Mouse (Mus musculus) MEL (cell line): ENCODE measurements around the gene Fam178b. TPM values are rescaled to one million over a fixed set of nuclear protein-coding genes. Genes with fewer than 3 reads are reported as not detected.

Experiments used
- DNase-seq: peaks from one replicate; pipeline ENCODE4 v3.0.0; 2011; ENCODE audit warnings: low read depth, low spot score
- H3K27ac ChIP-seq: 2 replicates; pipeline ENCODE4 v1.5.1; 2012; ENCODE audit warnings: low read depth, mild to moderate bottlenecking, control low read depth, low read length, moderate library complexity; ENCODE audit not compliant: control insufficient read depth
- H3K27me3 ChIP-seq, 2 experiments: fragments of 150-350 bp in 1 of 2; sonication (generic) in 1 of 2; 2 replicates each; pipeline ENCODE4 v1.6.1; 2012; ENCODE audit warnings: low read length in 2 of 2, mild to moderate bottlenecking in 2 of 2, improper control_type of control experiment in 1 of 2, moderate library complexity in 1 of 2; ENCODE audit not compliant: insufficient read depth in 2 of 2, control insufficient read depth in 1 of 2
- H3K36me3 ChIP-seq, 2 experiments: 2 replicates each; pipeline ENCODE4 v1.6.1; 2012 to 2014; ENCODE audit warnings: low read length in 2 of 2, improper control_type of control experiment in 1 of 2, inconsistent platforms in 1 of 2, mild to moderate bottlenecking in 1 of 2; ENCODE audit not compliant: insufficient read depth in 2 of 2, control insufficient read depth in 1 of 2
- H3K4me1 ChIP-seq, 2 experiments: fragments of 150-350 bp in 1 of 2; sonication (generic) in 1 of 2; 2 replicates each; pipeline ENCODE4 v1.6.1; 2012; ENCODE audit warnings: low read length in 2 of 2, improper control_type of control experiment in 1 of 2, mild to moderate bottlenecking in 1 of 2; ENCODE audit not compliant: insufficient read depth in 2 of 2, control insufficient read depth in 1 of 2
- H3K4me3 ChIP-seq, 2 experiments: fragments of 150-350 bp in 1 of 2; sonication (generic) in 1 of 2; 2 replicates each; pipeline ENCODE4 v1.5.1; 2012; ENCODE audit warnings: low read depth in 2 of 2, low read length in 2 of 2, mild to moderate bottlenecking in 2 of 2, moderate library complexity in 2 of 2, control low read depth in 1 of 2, improper control_type of control experiment in 1 of 2; ENCODE audit not compliant: control insufficient read depth in 1 of 2, insufficient read depth in 1 of 2
- H3K79me2 ChIP-seq: 2 replicates; pipeline ENCODE4 v1.6.1; 2012; ENCODE audit warnings: mild to moderate bottlenecking, low read length, moderate library complexity; ENCODE audit not compliant: control insufficient read depth, poor library complexity, insufficient read depth
- H3K9ac ChIP-seq: 2 replicates; pipeline ENCODE4 v1.6.1; 2012; ENCODE audit warnings: low read depth, mild to moderate bottlenecking, control low read depth, low read length, moderate library complexity; ENCODE audit not compliant: control insufficient read depth, poor library complexity, severe bottlenecking
- H3K9me3 ChIP-seq: fragments of 150-350 bp; sonication (generic); replicated peaks from 2 replicates; pipeline ENCODE4 v1.6.1; 2012; ENCODE audit warnings: mild to moderate bottlenecking, low read length, improper control_type of control experiment, moderate library complexity; ENCODE audit not compliant: insufficient read depth
- CHD1 ChIP-seq: IDR thresholded peaks from 2 replicates; pipeline ENCODE4 v1.6.1; 2012; ENCODE audit warnings: low read depth, mild to moderate bottlenecking, inconsistent platforms, low read length, improper control_type of control experiment
- CHD2 ChIP-seq: IDR thresholded peaks from 2 replicates; pipeline ENCODE4 v1.6.1; 2011; ENCODE audit warnings: low read length, improper control_type of control experiment
- CTCF ChIP-seq, 3 experiments: IDR thresholded peaks in 2 of 3; conservative IDR thresholded peaks in 1 of 3; 2 replicates each; pipeline ENCODE4 v1.5.1; 2011 to 2012; ENCODE audit warnings: low read length in 3 of 3, low read depth in 2 of 3, mild to moderate bottlenecking in 2 of 3, improper control_type of control experiment in 1 of 3, inconsistent platforms in 1 of 3, mixed read lengths in 1 of 3, moderate library complexity in 1 of 3; ENCODE audit not compliant: control insufficient read depth in 1 of 3, insufficient read depth in 1 of 3, poor library complexity in 1 of 3, severe bottlenecking in 1 of 3
- E2F4 ChIP-seq: IDR thresholded peaks from 2 replicates; pipeline ENCODE4 v1.6.1; 2011; ENCODE audit warnings: low read depth, low read length, improper control_type of control experiment, borderline replicate concordance
- EP300 ChIP-seq, 2 experiments: IDR thresholded peaks; 2 replicates each; pipeline ENCODE4 v1.6.1; 2011; ENCODE audit warnings: improper control_type of control experiment in 2 of 2, low read length in 2 of 2, low read depth in 1 of 2, mild to moderate bottlenecking in 1 of 2
- ETS1 ChIP-seq: IDR thresholded peaks from 2 replicates; pipeline ENCODE4 v1.6.1; 2012; ENCODE audit warnings: low read depth, mild to moderate bottlenecking, inconsistent platforms, low read length, improper control_type of control experiment, moderate library complexity
- GABPA ChIP-seq: IDR thresholded peaks from 2 replicates; pipeline ENCODE4 v1.6.1; 2012; ENCODE audit warnings: low read depth, mild to moderate bottlenecking, inconsistent platforms, low read length, improper control_type of control experiment, moderate library complexity
- GATA1 ChIP-seq: IDR thresholded peaks from 2 replicates; pipeline ENCODE4 v1.6.1; 2011; ENCODE audit warnings: low read depth, low read length, improper control_type of control experiment
- HCFC1 ChIP-seq: IDR thresholded peaks from 2 replicates; pipeline ENCODE4 v1.6.1; 2012; ENCODE audit warnings: low read depth, mild to moderate bottlenecking, inconsistent platforms, low read length, improper control_type of control experiment, moderate library complexity
- JUND ChIP-seq: IDR thresholded peaks from 2 replicates; pipeline ENCODE4 v1.6.1; 2011; ENCODE audit warnings: low read depth, mild to moderate bottlenecking, improper control_type of control experiment, low read length
- KAT2A ChIP-seq: conservative IDR thresholded peaks from 2 replicates; pipeline ENCODE4 v1.6.1; 2012; ENCODE audit warnings: low read depth, low read length, improper control_type of control experiment, inconsistent platforms
- MAFK ChIP-seq: IDR thresholded peaks from 2 replicates; pipeline ENCODE4 v1.6.1; 2011; ENCODE audit warnings: low read depth, mild to moderate bottlenecking, low read length, improper control_type of control experiment, borderline replicate concordance
- MAX ChIP-seq: IDR thresholded peaks from 2 replicates; pipeline ENCODE4 v1.6.1; 2011; ENCODE audit warnings: low read length, improper control_type of control experiment
- MAZ ChIP-seq: IDR thresholded peaks from 2 replicates; pipeline ENCODE4 v1.6.1; 2012; ENCODE audit warnings: low read depth, mild to moderate bottlenecking, inconsistent platforms, low read length, improper control_type of control experiment
- MEF2A ChIP-seq: IDR thresholded peaks from 2 replicates; pipeline ENCODE4 v1.6.1; 2014; ENCODE audit warnings: low read depth, mild to moderate bottlenecking, inconsistent platforms, low read length, improper control_type of control experiment; ENCODE audit not compliant: poor library complexity, insufficient replicate concordance, severe bottlenecking; ENCODE audit errors: extremely low read depth
- MXI1 ChIP-seq: IDR thresholded peaks from 2 replicates; pipeline ENCODE4 v1.6.1; 2011; ENCODE audit warnings: mild to moderate bottlenecking, low read depth, low read length, improper control_type of control experiment
- MYC ChIP-seq: IDR thresholded peaks from 2 replicates; pipeline ENCODE4 v1.6.1; 2011; ENCODE audit warnings: low read depth, mild to moderate bottlenecking, low read length, improper control_type of control experiment, moderate library complexity
- POLR2A ChIP-seq, 2 experiments: IDR thresholded peaks; 2 replicates each; pipeline ENCODE4 v1.6.1; 2011 to 2012; ENCODE audit warnings: low read length in 2 of 2, mild to moderate bottlenecking in 2 of 2, control low read depth in 1 of 2, improper control_type of control experiment in 1 of 2, low read depth in 1 of 2, moderate library complexity in 1 of 2; ENCODE audit not compliant: control insufficient read depth in 1 of 2, insufficient read depth in 1 of 2, poor library complexity in 1 of 2
- POLR2AphosphoS2 ChIP-seq: IDR thresholded peaks from 2 replicates; pipeline ENCODE4 v1.6.1; 2011; ENCODE audit warnings: low read length, improper control_type of control experiment
- POLR2AphosphoS5 ChIP-seq: IDR thresholded peaks from 2 replicates; pipeline ENCODE4 v1.6.1; 2012; ENCODE audit warnings: low read depth, borderline replicate concordance, mild to moderate bottlenecking, inconsistent platforms, low read length, moderate library complexity, mixed read lengths
- RAD21 ChIP-seq: IDR thresholded peaks from 2 replicates; pipeline ENCODE4 v1.6.1; 2011; ENCODE audit warnings: mild to moderate bottlenecking, low read depth, low read length, improper control_type of control experiment
- RCOR1 ChIP-seq: IDR thresholded peaks from 2 replicates; pipeline ENCODE4 v1.6.1; 2012; ENCODE audit warnings: low read depth, mild to moderate bottlenecking, inconsistent platforms, low read length, improper control_type of control experiment
- SMC3 ChIP-seq: IDR thresholded peaks from 2 replicates; pipeline ENCODE4 v1.6.1; 2011; ENCODE audit warnings: low read depth, low read length, improper control_type of control experiment
- TCF12 ChIP-seq: IDR thresholded peaks from 2 replicates; pipeline ENCODE4 v1.6.1; 2014; ENCODE audit warnings: low read depth, mild to moderate bottlenecking, inconsistent platforms, low read length, improper control_type of control experiment, moderate library complexity
- UBTF ChIP-seq: IDR thresholded peaks from 2 replicates; pipeline ENCODE4 v1.6.1; 2012; ENCODE audit warnings: low read depth, mild to moderate bottlenecking, inconsistent platforms, low read length, improper control_type of control experiment, moderate library complexity, borderline replicate concordance; ENCODE audit not compliant: insufficient read depth
- USF1 ChIP-seq: IDR thresholded peaks from 2 replicates; pipeline ENCODE4 v1.6.1; 2014; ENCODE audit warnings: low read depth, mild to moderate bottlenecking, inconsistent platforms, low read length, improper control_type of control experiment, moderate library complexity
- USF2 ChIP-seq, 2 experiments: IDR thresholded peaks; 2 replicates each; pipeline ENCODE4 v1.6.1; 2011 to 2012; ENCODE audit warnings: improper control_type of control experiment in 2 of 2, low read length in 2 of 2, borderline replicate concordance in 1 of 2, inconsistent platforms in 1 of 2, low read depth in 1 of 2, mild to moderate bottlenecking in 1 of 2; ENCODE audit not compliant: insufficient read depth in 1 of 2
- ZC3H11A ChIP-seq: IDR thresholded peaks from 2 replicates; pipeline ENCODE4 v1.6.1; 2012; ENCODE audit warnings: low read depth, mild to moderate bottlenecking, inconsistent platforms, low read length, improper control_type of control experiment
- ZMIZ1 ChIP-seq: IDR thresholded peaks from 2 replicates; pipeline ENCODE4 v1.6.1; 2012; ENCODE audit warnings: low read depth, mild to moderate bottlenecking, inconsistent platforms, low read length, improper control_type of control experiment, moderate library complexity
- polyA plus RNA-seq, 2 experiments: library from polyadenylated mRNA; stranded (reverse) in 1 of 2; unstranded in 1 of 2; fragments of >175 nt in 1 of 2; fragments of >200 nt in 1 of 2; gene quantifications; 2 replicates each; pipeline versions ENCODE4 v1.2.1 to v1.2.4; 2012; ENCODE audit warnings: low replicate concordance in 2 of 2, low read depth in 1 of 2; ENCODE audit not compliant: insufficient read length in 2 of 2, insufficient read depth in 1 of 2, missing spikeins in 1 of 2
- total RNA-seq: library from RNA; depleted of rRNA; stranded (reverse); fragments of 300-350 nt; gene quantifications from 2 replicates; pipeline ENCODE4 v1.2.3, GENCODE M21; 2012

The Fam178b gene
- total and polyA plus RNA-seq, 3 experiments = 0.19 to 0.29 TPM; not detected in 1

- Histone ChIP-seq H3K4me3 (no peak overlapping the region), H3K27ac (no peak overlapping the region), H3K4me1 (peaks cover 2 to 10% of the 10 kb centered on the region in 2 experiments; a peak in 3 of 4 replicates), H3K79me2 (no peaks in the 10 kb centered on the region), H3K9ac (no peak overlapping the region), H3K36me3 (no peaks in the 10 kb centered on the region), H3K9me3 (no peaks in the 10 kb centered on the region), H3K27me3 (peaks cover 3 to 8% of the 10 kb centered on the region in 2 experiments)
- TF ChIP-seq CTCF (IDR thresholded peaks at IDR 0.05 in 2 of 3, conservative IDR thresholded peaks at IDR 0.05 in 1 of 3; ENCODE audit: control insufficient read depth in 1 of 3, insufficient read depth in 1 of 3, low read depth in 2 of 3, low read length in 3 of 3, poor library complexity in 1 of 3, severe bottlenecking in 1 of 3) (no peak), E2F4 (no peak), SMC3 (no peak), ZMIZ1 (no peak), ETS1 (no peak), POLR2AphosphoS2 (no peak), MEF2A (no peak), USF2 (IDR thresholded peaks at IDR 0.05; ENCODE audit: borderline replicate concordance in 1 of 2, insufficient read depth in 1 of 2, low read depth in 1 of 2, low read length in 2 of 2) (no peak), HCFC1 (no peak), TCF12 (no peak), GATA1 (no peak), EP300 (IDR thresholded peaks at IDR 0.05; ENCODE audit: low read depth in 1 of 2, low read length in 2 of 2) (no peak), CHD1 (no peak), POLR2A (IDR thresholded peaks at IDR 0.05; ENCODE audit: control insufficient read depth in 1 of 2, insufficient read depth in 1 of 2, low read depth in 1 of 2, low read length in 2 of 2, poor library complexity in 1 of 2) (no peak), MAX (no peak), GABPA (no peak), USF1 (no peak), MAZ (no peak), UBTF (no peak), RAD21 (no peak)
- DNase-seq = no peak
Observed at GRCm38 (mm10) chr1:36563632-36564031, 119.4 kb downstream of the Fam178b start.

GRCm38 (mm10) chr1:36563197-36563596 lies 119.8 kb downstream of the Fam178b start:
- peaks cover 6 to 9% of the 10 kb centered on the region in 2 experiments for H3K27me3 ChIP-seq
- peaks cover 2 to 10% of the 10 kb centered on the region in 2 experiments; a peak in 3 of 4 replicates for H3K4me1 ChIP-seq
- no peak overlapping the region for H3K9ac ChIP-seq
- no peaks in the 10 kb centered on the region for H3K36me3 ChIP-seq
- H3K27ac ChIP-seq = no peak overlapping the region
- no peak for DNase-seq
- H3K4me3 ChIP-seq = no peak overlapping the region
- no peaks in the 10 kb centered on the region for H3K79me2 ChIP-seq
- no peaks in the 10 kb centered on the region for H3K9me3 ChIP-seq
- TF ChIP-seq POLR2A (IDR thresholded peaks at IDR 0.05; ENCODE audit: control insufficient read depth in 1 of 2, insufficient read depth in 1 of 2, low read depth in 1 of 2, low read length in 2 of 2, poor library complexity in 1 of 2) (no peak), CHD1 (no peak), CTCF (IDR thresholded peaks at IDR 0.05 in 2 of 3, conservative IDR thresholded peaks at IDR 0.05 in 1 of 3; ENCODE audit: control insufficient read depth in 1 of 3, insufficient read depth in 1 of 3, low read depth in 2 of 3, low read length in 3 of 3, poor library complexity in 1 of 3, severe bottlenecking in 1 of 3) (no peak), KAT2A (no peak), JUND (no peak), ZC3H11A (no peak), MEF2A (no peak), POLR2AphosphoS5 (no peak), MAFK (no peak), EP300 (IDR thresholded peaks at IDR 0.05; ENCODE audit: low read depth in 1 of 2, low read length in 2 of 2) (no peak), MXI1 (no peak), USF1 (no peak), CHD2 (no peak), MYC (no peak), POLR2AphosphoS2 (no peak), GABPA (no peak), RCOR1 (no peak), GATA1 (no peak), E2F4 (no peak)
